Mouse (Mus musculus) MEL (cell line): ENCODE data around the gene Acvr1b. TPM values are rescaled to one million over a fixed set of nuclear protein-coding genes. Genes with fewer than 3 reads are reported as not detected.

Experiments
- DNase-seq: peaks from one replicate; pipeline ENCODE4 v3.0.0; 2011; ENCODE audit warnings: low read depth, low spot score
- H3K27ac ChIP-seq: 2 replicates; pipeline ENCODE4 v1.5.1; 2012; ENCODE audit warnings: low read depth, mild to moderate bottlenecking, control low read depth, low read length, moderate library complexity; ENCODE audit not compliant: control insufficient read depth
- H3K27me3 ChIP-seq, 2 experiments: fragments of 150-350 bp in 1 of 2; sonication (generic) in 1 of 2; 2 replicates each; pipeline ENCODE4 v1.6.1; 2012; ENCODE audit warnings: low read length in 2 of 2, mild to moderate bottlenecking in 2 of 2, improper control_type of control experiment in 1 of 2, moderate library complexity in 1 of 2; ENCODE audit not compliant: insufficient read depth in 2 of 2, control insufficient read depth in 1 of 2
- H3K36me3 ChIP-seq, 2 experiments: 2 replicates each; pipeline ENCODE4 v1.6.1; 2012 to 2014; ENCODE audit warnings: low read length in 2 of 2, improper control_type of control experiment in 1 of 2, inconsistent platforms in 1 of 2, mild to moderate bottlenecking in 1 of 2; ENCODE audit not compliant: insufficient read depth in 2 of 2, control insufficient read depth in 1 of 2
- H3K4me1 ChIP-seq, 2 experiments: fragments of 150-350 bp in 1 of 2; sonication (generic) in 1 of 2; 2 replicates each; pipeline ENCODE4 v1.6.1; 2012; ENCODE audit warnings: low read length in 2 of 2, improper control_type of control experiment in 1 of 2, mild to moderate bottlenecking in 1 of 2; ENCODE audit not compliant: insufficient read depth in 2 of 2, control insufficient read depth in 1 of 2
- H3K4me3 ChIP-seq, 2 experiments: fragments of 150-350 bp in 1 of 2; sonication (generic) in 1 of 2; 2 replicates each; pipeline ENCODE4 v1.5.1; 2012; ENCODE audit warnings: low read depth in 2 of 2, low read length in 2 of 2, mild to moderate bottlenecking in 2 of 2, moderate library complexity in 2 of 2, control low read depth in 1 of 2, improper control_type of control experiment in 1 of 2; ENCODE audit not compliant: control insufficient read depth in 1 of 2, insufficient read depth in 1 of 2
- H3K79me2 ChIP-seq: 2 replicates; pipeline ENCODE4 v1.6.1; 2012; ENCODE audit warnings: mild to moderate bottlenecking, low read length, moderate library complexity; ENCODE audit not compliant: control insufficient read depth, poor library complexity, insufficient read depth
- H3K9ac ChIP-seq: 2 replicates; pipeline ENCODE4 v1.6.1; 2012; ENCODE audit warnings: low read depth, mild to moderate bottlenecking, control low read depth, low read length, moderate library complexity; ENCODE audit not compliant: control insufficient read depth, poor library complexity, severe bottlenecking
- H3K9me3 ChIP-seq: fragments of 150-350 bp; sonication (generic); replicated peaks from 2 replicates; pipeline ENCODE4 v1.6.1; 2012; ENCODE audit warnings: mild to moderate bottlenecking, low read length, improper control_type of control experiment, moderate library complexity; ENCODE audit not compliant: insufficient read depth
- BHLHE40 ChIP-seq: IDR thresholded peaks from 2 replicates; pipeline ENCODE4 v1.6.1; 2012; ENCODE audit warnings: low read depth, mild to moderate bottlenecking, inconsistent platforms, low read length, improper control_type of control experiment, borderline replicate concordance
- CHD1 ChIP-seq: IDR thresholded peaks from 2 replicates; pipeline ENCODE4 v1.6.1; 2012; ENCODE audit warnings: low read depth, mild to moderate bottlenecking, inconsistent platforms, low read length, improper control_type of control experiment
- CHD2 ChIP-seq: IDR thresholded peaks from 2 replicates; pipeline ENCODE4 v1.6.1; 2011; ENCODE audit warnings: low read length, improper control_type of control experiment
- CTCF ChIP-seq, 3 experiments: IDR thresholded peaks in 2 of 3; conservative IDR thresholded peaks in 1 of 3; 2 replicates each; pipeline ENCODE4 v1.5.1; 2011 to 2012; ENCODE audit warnings: low read length in 3 of 3, low read depth in 2 of 3, mild to moderate bottlenecking in 2 of 3, improper control_type of control experiment in 1 of 3, inconsistent platforms in 1 of 3, mixed read lengths in 1 of 3, moderate library complexity in 1 of 3; ENCODE audit not compliant: control insufficient read depth in 1 of 3, insufficient read depth in 1 of 3, poor library complexity in 1 of 3, severe bottlenecking in 1 of 3
- E2F4 ChIP-seq: IDR thresholded peaks from 2 replicates; pipeline ENCODE4 v1.6.1; 2011; ENCODE audit warnings: low read depth, low read length, improper control_type of control experiment, borderline replicate concordance
- ELF1 ChIP-seq: IDR thresholded peaks from 2 replicates; pipeline ENCODE4 v1.6.1; 2014; ENCODE audit warnings: low read depth, mild to moderate bottlenecking, inconsistent platforms, low read length, improper control_type of control experiment, moderate library complexity
- EP300 ChIP-seq, 2 experiments: IDR thresholded peaks; 2 replicates each; pipeline ENCODE4 v1.6.1; 2011; ENCODE audit warnings: improper control_type of control experiment in 2 of 2, low read length in 2 of 2, low read depth in 1 of 2, mild to moderate bottlenecking in 1 of 2
- ETS1 ChIP-seq: IDR thresholded peaks from 2 replicates; pipeline ENCODE4 v1.6.1; 2012; ENCODE audit warnings: low read depth, mild to moderate bottlenecking, inconsistent platforms, low read length, improper control_type of control experiment, moderate library complexity
- GABPA ChIP-seq: IDR thresholded peaks from 2 replicates; pipeline ENCODE4 v1.6.1; 2012; ENCODE audit warnings: low read depth, mild to moderate bottlenecking, inconsistent platforms, low read length, improper control_type of control experiment, moderate library complexity
- GATA1 ChIP-seq: IDR thresholded peaks from 2 replicates; pipeline ENCODE4 v1.6.1; 2011; ENCODE audit warnings: low read depth, low read length, improper control_type of control experiment
- HCFC1 ChIP-seq: IDR thresholded peaks from 2 replicates; pipeline ENCODE4 v1.6.1; 2012; ENCODE audit warnings: low read depth, mild to moderate bottlenecking, inconsistent platforms, low read length, improper control_type of control experiment, moderate library complexity
- JUND ChIP-seq: IDR thresholded peaks from 2 replicates; pipeline ENCODE4 v1.6.1; 2011; ENCODE audit warnings: low read depth, mild to moderate bottlenecking, improper control_type of control experiment, low read length
- KAT2A ChIP-seq: conservative IDR thresholded peaks from 2 replicates; pipeline ENCODE4 v1.6.1; 2012; ENCODE audit warnings: low read depth, low read length, improper control_type of control experiment, inconsistent platforms
- MAFK ChIP-seq: IDR thresholded peaks from 2 replicates; pipeline ENCODE4 v1.6.1; 2011; ENCODE audit warnings: low read depth, mild to moderate bottlenecking, low read length, improper control_type of control experiment, borderline replicate concordance
- MAX ChIP-seq: IDR thresholded peaks from 2 replicates; pipeline ENCODE4 v1.6.1; 2011; ENCODE audit warnings: low read length, improper control_type of control experiment
- MEF2A ChIP-seq: IDR thresholded peaks from 2 replicates; pipeline ENCODE4 v1.6.1; 2014; ENCODE audit warnings: low read depth, mild to moderate bottlenecking, inconsistent platforms, low read length, improper control_type of control experiment; ENCODE audit not compliant: poor library complexity, insufficient replicate concordance, severe bottlenecking; ENCODE audit errors: extremely low read depth
- MXI1 ChIP-seq: IDR thresholded peaks from 2 replicates; pipeline ENCODE4 v1.6.1; 2011; ENCODE audit warnings: mild to moderate bottlenecking, low read depth, low read length, improper control_type of control experiment
- MYB ChIP-seq: IDR thresholded peaks from 2 replicates; pipeline ENCODE4 v1.6.1; 2011; ENCODE audit warnings: mild to moderate bottlenecking, low read depth, low read length, improper control_type of control experiment
- MYC ChIP-seq: IDR thresholded peaks from 2 replicates; pipeline ENCODE4 v1.6.1; 2011; ENCODE audit warnings: low read depth, mild to moderate bottlenecking, low read length, improper control_type of control experiment, moderate library complexity
- NELFE ChIP-seq: IDR thresholded peaks from 2 replicates; pipeline ENCODE4 v1.6.1; 2011; ENCODE audit warnings: low read depth, low read length, improper control_type of control experiment
- NRF1 ChIP-seq: IDR thresholded peaks from 2 replicates; pipeline ENCODE4 v1.6.1; 2014; ENCODE audit warnings: low read depth, mild to moderate bottlenecking, inconsistent platforms, low read length, improper control_type of control experiment, moderate library complexity; ENCODE audit not compliant: poor library complexity, insufficient read depth, severe bottlenecking
- POLR2A ChIP-seq, 2 experiments: IDR thresholded peaks; 2 replicates each; pipeline ENCODE4 v1.6.1; 2011 to 2012; ENCODE audit warnings: low read length in 2 of 2, mild to moderate bottlenecking in 2 of 2, control low read depth in 1 of 2, improper control_type of control experiment in 1 of 2, low read depth in 1 of 2, moderate library complexity in 1 of 2; ENCODE audit not compliant: control insufficient read depth in 1 of 2, insufficient read depth in 1 of 2, poor library complexity in 1 of 2
- POLR2AphosphoS2 ChIP-seq: IDR thresholded peaks from 2 replicates; pipeline ENCODE4 v1.6.1; 2011; ENCODE audit warnings: low read length, improper control_type of control experiment
- POLR2AphosphoS5 ChIP-seq: IDR thresholded peaks from 2 replicates; pipeline ENCODE4 v1.6.1; 2012; ENCODE audit warnings: low read depth, borderline replicate concordance, mild to moderate bottlenecking, inconsistent platforms, low read length, moderate library complexity, mixed read lengths
- RAD21 ChIP-seq: IDR thresholded peaks from 2 replicates; pipeline ENCODE4 v1.6.1; 2011; ENCODE audit warnings: mild to moderate bottlenecking, low read depth, low read length, improper control_type of control experiment
- RCOR1 ChIP-seq: IDR thresholded peaks from 2 replicates; pipeline ENCODE4 v1.6.1; 2012; ENCODE audit warnings: low read depth, mild to moderate bottlenecking, inconsistent platforms, low read length, improper control_type of control experiment
- SIN3A ChIP-seq: IDR thresholded peaks from 2 replicates; pipeline ENCODE4 v1.6.1; 2012; ENCODE audit warnings: low read length, improper control_type of control experiment, inconsistent platforms
- SMC3 ChIP-seq: IDR thresholded peaks from 2 replicates; pipeline ENCODE4 v1.6.1; 2011; ENCODE audit warnings: low read depth, low read length, improper control_type of control experiment
- TAL1 ChIP-seq: IDR thresholded peaks from 2 replicates; pipeline ENCODE4 v1.6.1; 2012; ENCODE audit warnings: mild to moderate bottlenecking, inconsistent platforms, low read length, moderate library complexity, mixed read lengths
- TBP ChIP-seq: IDR thresholded peaks from 2 replicates; pipeline ENCODE4 v1.8.0; 2011; ENCODE audit warnings: low read depth, low read length, improper control_type of control experiment
- UBTF ChIP-seq: IDR thresholded peaks from 2 replicates; pipeline ENCODE4 v1.6.1; 2012; ENCODE audit warnings: low read depth, mild to moderate bottlenecking, inconsistent platforms, low read length, improper control_type of control experiment, moderate library complexity, borderline replicate concordance; ENCODE audit not compliant: insufficient read depth
- USF1 ChIP-seq: IDR thresholded peaks from 2 replicates; pipeline ENCODE4 v1.6.1; 2014; ENCODE audit warnings: low read depth, mild to moderate bottlenecking, inconsistent platforms, low read length, improper control_type of control experiment, moderate library complexity
- USF2 ChIP-seq, 2 experiments: IDR thresholded peaks; 2 replicates each; pipeline ENCODE4 v1.6.1; 2011 to 2012; ENCODE audit warnings: improper control_type of control experiment in 2 of 2, low read length in 2 of 2, borderline replicate concordance in 1 of 2, inconsistent platforms in 1 of 2, low read depth in 1 of 2, mild to moderate bottlenecking in 1 of 2; ENCODE audit not compliant: insufficient read depth in 1 of 2
- ZKSCAN1 ChIP-seq: IDR thresholded peaks from 2 replicates; pipeline ENCODE4 v1.6.1; 2012; ENCODE audit warnings: low read depth, mild to moderate bottlenecking, inconsistent platforms, low read length, improper control_type of control experiment, moderate library complexity
- ZMIZ1 ChIP-seq: IDR thresholded peaks from 2 replicates; pipeline ENCODE4 v1.6.1; 2012; ENCODE audit warnings: low read depth, mild to moderate bottlenecking, inconsistent platforms, low read length, improper control_type of control experiment, moderate library complexity
- ZNF384 ChIP-seq: IDR thresholded peaks from 2 replicates; pipeline ENCODE4 v1.6.1; 2012; ENCODE audit warnings: low read depth, mild to moderate bottlenecking, inconsistent platforms, low read length, improper control_type of control experiment
- polyA plus RNA-seq, 2 experiments: library from polyadenylated mRNA; stranded (reverse) in 1 of 2; unstranded in 1 of 2; fragments of >175 nt in 1 of 2; fragments of >200 nt in 1 of 2; gene quantifications; 2 replicates each; pipeline versions ENCODE4 v1.2.1 to v1.2.4; 2012; ENCODE audit warnings: low replicate concordance in 2 of 2, low read depth in 1 of 2; ENCODE audit not compliant: insufficient read length in 2 of 2, insufficient read depth in 1 of 2, missing spikeins in 1 of 2
- total RNA-seq: library from RNA; depleted of rRNA; stranded (reverse); fragments of 300-350 nt; gene quantifications from 2 replicates; pipeline ENCODE4 v1.2.3, GENCODE M21; 2012

The Acvr1b gene
- total and polyA plus RNA-seq, 3 experiments, result 10.4 to 13.2 TPM; not detected in 1

GRCm38 (mm10) chr15:101145424-101146099 is 28.3 kb upstream of the Acvr1b start:
- Histone ChIP-seq H3K27me3 (no peaks in the 10 kb centered on the region), H3K9me3 (no peaks in the 10 kb centered on the region), H3K27ac (peak overlapping the region; percentile 84), H3K79me2 (no peaks in the 10 kb centered on the region; the same call in 1 of the 2 replicates), H3K36me3 (peaks cover 0 to 48% of the 10 kb centered on the region in 2 experiments; a peak in 2 of 4 replicates), H3K4me3 (peak overlapping the region; percentile 48 to 59), H3K4me1 (peaks cover 22 to 66% of the 10 kb centered on the region in 2 experiments), H3K9ac (peak overlapping the region; percentile 73)
- peak; percentile 99 for DNase-seq
- TF ChIP-seq CTCF (IDR thresholded peaks at IDR 0.05 in 2 of 3, conservative IDR thresholded peaks at IDR 0.05 in 1 of 3; ENCODE audit: control insufficient read depth in 1 of 3, insufficient read depth in 1 of 3, low read depth in 2 of 3, low read length in 3 of 3, poor library complexity in 1 of 3, severe bottlenecking in 1 of 3) (peak; percentile 96 to 98 (median 98)), ETS1 (peak; percentile 89), BHLHE40 (peak; percentile 54; the same call in 1 of the 2 replicates), TAL1 (no peak), POLR2A (IDR thresholded peaks at IDR 0.05; ENCODE audit: control insufficient read depth in 1 of 2, insufficient read depth in 1 of 2, low read depth in 1 of 2, low read length in 2 of 2, poor library complexity in 1 of 2) (peak in 1 of 2 experiments; percentile 73; a peak in 3 of 4 replicates), USF2 (IDR thresholded peaks at IDR 0.05; ENCODE audit: borderline replicate concordance in 1 of 2, insufficient read depth in 1 of 2, low read depth in 1 of 2, low read length in 2 of 2) (no peak), UBTF (no peak), ELF1 (peak; percentile 75), CHD2 (no peak), HCFC1 (peak; percentile 69), GABPA (no peak), MAFK (no peak), E2F4 (no peak), NRF1 (peak; percentile 46; the same call in 1 of the 2 replicates), SIN3A (peak; percentile 83), ZNF384 (no peak), NELFE (peak; percentile 55), MYC (peak; percentile 81), ZMIZ1 (no peak), USF1 (no peak), JUND (no peak), MEF2A (no peak), SMC3 (peak; percentile 73), MAX (peak; percentile 78), RAD21 (peak; percentile 51), GATA1 (no peak), ZKSCAN1 (no peak), KAT2A (no peak; the same call in 1 of the 2 replicates), CHD1 (0 out of 2 replicates have a peak, but pooled peaks have one; percentile 18), POLR2AphosphoS5 (peak; percentile 85; the same call in 1 of the 2 replicates), RCOR1 (peak; percentile 50; the same call in 1 of the 2 replicates), TBP (peak; percentile 74), EP300 (IDR thresholded peaks at IDR 0.05; ENCODE audit: low read depth in 1 of 2, low read length in 2 of 2) (peak in 1 of 2 experiments; percentile 34; a peak in 1 of 4 replicates), MYB (no peak), POLR2AphosphoS2 (no peak), MXI1 (peak; percentile 93)
